ENCODE assay signal across 12 mouse cellular contexts in the genomic region with DNA sequence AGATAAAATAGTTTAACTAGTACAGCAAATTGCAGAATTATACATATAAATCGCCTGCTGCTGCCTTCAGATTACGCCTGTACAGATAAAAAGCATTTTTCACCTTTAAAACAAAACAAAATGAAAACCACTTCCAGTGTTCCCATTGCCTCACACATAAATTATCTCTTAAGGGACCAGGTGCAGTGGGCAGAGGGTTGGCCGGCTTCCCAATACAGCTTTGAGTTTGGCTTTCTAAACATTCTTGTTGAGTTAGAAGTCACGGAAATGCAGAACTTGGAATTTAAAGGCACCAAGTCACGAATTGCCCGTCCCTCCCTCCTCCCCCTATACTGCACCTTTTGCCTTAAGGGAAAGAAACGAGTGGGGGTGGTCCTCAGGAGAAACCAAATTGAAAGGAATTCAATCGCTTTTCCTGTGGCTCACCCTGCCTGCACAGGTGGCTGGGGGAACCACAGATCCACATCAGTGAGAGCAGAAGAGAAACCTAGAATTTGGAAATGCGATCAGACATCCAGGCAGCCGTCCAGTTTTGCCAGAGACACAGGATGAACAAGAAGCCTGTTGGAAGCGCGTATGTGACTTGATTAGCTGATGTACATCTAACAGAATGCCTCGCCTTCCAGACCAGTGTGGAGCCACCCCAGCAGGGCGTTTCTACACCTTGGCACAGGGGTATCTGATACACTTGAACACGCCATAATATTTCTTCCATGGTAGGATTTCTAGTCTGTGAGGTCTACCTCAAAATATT.
DNase-seq lines count a peak whose midpoint lies in the region; ATAC-seq lines count a peak whose summit lies in the region.
"Had no signal": no experiment of that assay in that cellular context is flagged by ENCODE, and none has a peak within 500 bp of the region (broad histone marks: within the 10 kb centered on the region; RNA-seq: fewer than 3 reads in every experiment).

No protein-coding gene starts in this region.

- no peaks in the 10 kb centered on the region for H3K9me3 ChIP-seq in neural tube, embryonic 14.5 days (ENCODE audit: control insufficient read depth, low read length)
- no peaks in the 10 kb centered on the region for H3K9me3 ChIP-seq in stomach, embryonic 16.5 days (replicated peaks; ENCODE audit: control insufficient read depth, low read length)

- H3K27me3 ChIP-seq in neural tube, embryonic 14.5 days (ENCODE audit: control insufficient read depth, insufficient read depth, low read length): no peaks in the 10 kb centered on the region
- H3K27me3 ChIP-seq in stomach, embryonic 16.5 days (ENCODE audit: control insufficient read depth, insufficient read depth, low read length): 0 out of 2 replicates have a peak, but pooled peaks cover 3% of the 10 kb centered on the region

- H3K4me3 ChIP-seq in neural tube, embryonic 14.5 days (ENCODE audit: low read depth, low read length): no peak overlapping the region
- no peak overlapping the region for H3K4me3 ChIP-seq in stomach, embryonic 16.5 days (replicated peaks; ENCODE audit: low read length)

- H3K27ac ChIP-seq in neural tube, embryonic 14.5 days (ENCODE audit: low read depth, low read length): no peak overlapping the region
- H3K27ac ChIP-seq in stomach, embryonic 16.5 days (ENCODE audit: low read length): no peak overlapping the region

- DNase-seq in kidney, adult 9 months: peak; percentile 20
- DNase-seq in kidney, adult 8-10 months: no peak
- no peak for DNase-seq in neural tube, embryonic 10.5 days (ENCODE audit: extremely low spot score, low spot score)
- peak; percentile 23 for DNase-seq in brain, adult 2 months (ENCODE audit: low read depth, low spot score)
- DNase-seq in embryo, embryonic 11 days: no peak
- DNase-seq: heart, adult 18-20 months; layer of hippocampus, adult 9-11 months; retina, postnatal 1 day had no signal

- H3K36me3 ChIP-seq in neural tube, embryonic 14.5 days (ENCODE audit: control insufficient read depth, insufficient read depth, low read length): no peaks in the 10 kb centered on the region
- no peaks in the 10 kb centered on the region for H3K36me3 ChIP-seq in stomach, embryonic 16.5 days (ENCODE audit: control insufficient read depth, insufficient read depth, low read length)

- ATAC-seq in neural tube, embryonic 14.5 days (ENCODE audit: low read depth): no peak
- no peak for ATAC-seq in stomach, embryonic 16.5 days (ENCODE audit: insufficient read depth, low FRiP score)
- no peak for ATAC-seq in CD4-positive, CD25-positive, alpha-beta regulatory T cell, adult 4 months
- ATAC-seq: forebrain, embryonic 14.5 days had no signal

- no peak overlapping the region for H3K9ac ChIP-seq in neural tube, embryonic 14.5 days (replicated peaks; ENCODE audit: low read depth, low read length)
- H3K9ac ChIP-seq in stomach, embryonic 16.5 days (ENCODE audit: low read length): no peak overlapping the region

- 51% methylated on average over 15 of the region's 15 CpGs for WGBS in neural tube, embryonic 14.5 days
- WGBS in stomach, embryonic 16.5 days: 45% methylated on average over 15 of the region's 15 CpGs

- H3K4me2 ChIP-seq in neural tube, embryonic 14.5 days (ENCODE audit: low read depth, low read length): peak overlapping the region; percentile 8; the same call in 1 of the 2 replicates
- 0 out of 2 replicates have a peak overlapping the region, but pooled peaks have one; percentile 9 for H3K4me2 ChIP-seq in stomach, embryonic 16.5 days (ENCODE audit: low read depth, low read length)

- H3K4me1 ChIP-seq in neural tube, embryonic 14.5 days (ENCODE audit: control insufficient read depth, insufficient read depth, low read length): peaks cover 6% of the 10 kb centered on the region; the same call in 1 of the 2 replicates
- H3K4me1 ChIP-seq in stomach, embryonic 16.5 days (ENCODE audit: control insufficient read depth, insufficient read depth, low read length): peaks cover 8% of the 10 kb centered on the region; the same call in 1 of the 2 replicates

Comparison
In these comparisons a context has a peak if more than half of its experiments do, and no peak if none do; other contexts are left out.
1. DNase-seq: peak in kidney, adult 9 months (single experiment) and brain, adult 2 months (single experiment); none in kidney, adult 8-10 months (0 of 2), neural tube, embryonic 10.5 days (single experiment) and embryo, embryonic 11 days (single experiment).